Mouse (Mus musculus) brain, adult 2 months (tissue): ENCODE measurements at regions not wholly inside any gene's neighbourhood (a gene's known extent, or its start where the extent isn't known, plus 50 kb on each side); places are given as distances from the start of the nearest gene placed in this dataset.
A peak's percentile ranks its signal among the peaks of the same experiment; 100 is the strongest.

Experiments used
- DNase-seq: peaks from one replicate; pipeline ENCODE4 v3.0.0; 2011; ENCODE audit warnings: low read depth, low spot score

DNA sequence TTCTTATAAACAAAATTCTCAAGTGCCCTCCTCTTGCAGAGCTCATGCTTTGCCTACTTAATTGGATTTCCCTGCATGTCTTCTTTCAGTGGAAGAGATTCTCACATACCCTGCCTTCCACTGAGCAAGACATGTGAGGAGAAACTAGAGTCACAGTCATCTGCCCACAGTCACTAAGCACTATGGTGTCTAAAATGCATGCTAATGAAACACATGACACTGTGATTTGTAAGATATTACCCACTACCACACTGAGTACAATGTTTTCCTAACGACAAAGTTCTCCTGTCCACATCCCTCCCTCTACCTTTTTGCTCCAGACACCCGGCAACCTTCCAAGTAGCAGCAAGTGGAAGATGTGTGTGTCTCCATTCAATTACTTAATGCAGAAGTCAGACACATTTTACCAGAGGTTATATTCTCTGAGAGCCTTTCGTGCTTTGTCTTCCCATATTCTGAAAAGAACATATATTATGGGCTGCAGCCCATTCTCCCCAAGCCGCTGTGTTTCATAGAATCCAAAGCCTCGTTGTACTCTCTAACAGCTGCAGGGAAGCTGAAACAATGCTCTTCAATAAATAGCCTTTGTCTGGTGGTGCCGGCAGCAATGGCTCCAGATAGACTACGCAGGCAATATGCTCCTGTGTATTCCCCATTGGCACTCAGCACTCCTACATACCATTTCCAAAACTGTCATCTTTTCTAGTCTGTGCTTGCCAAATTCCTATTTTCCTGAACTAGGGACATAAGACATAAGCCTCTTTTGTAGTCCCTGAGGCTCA is 670.7 kb downstream of the Poteg start:
- DNase-seq: peak; percentile 79

GRCm38 (mm10) chr8:28125021-28125420 is 677.6 kb downstream of the Poteg start:
- no peak for DNase-seq

DNA sequence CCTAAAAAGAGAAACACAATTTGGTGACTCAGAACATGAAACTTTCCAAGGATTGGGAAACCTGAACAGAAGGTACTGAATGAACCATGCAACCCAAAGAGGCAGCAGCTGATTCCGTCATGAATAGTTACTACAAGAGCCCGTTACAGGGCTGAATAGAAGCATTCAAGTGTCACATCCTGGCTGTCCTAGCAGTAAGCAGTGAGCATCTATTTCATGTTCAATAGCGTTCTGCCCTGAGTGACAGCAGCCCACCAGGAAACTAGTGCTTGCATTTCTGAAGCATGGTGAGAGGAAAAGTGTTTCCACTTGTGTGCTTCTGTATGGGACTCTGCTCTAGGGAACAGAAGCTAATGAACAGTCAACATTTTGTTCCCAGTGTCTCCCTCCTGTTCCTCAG is 694.4 kb downstream of the Poteg start:
- DNase-seq: no peak

- DNase-seq: peak; percentile 89
These were observed 701.4 kb downstream of the Poteg start for GRCm38 (mm10) chr8:28148599-28149452.

- peak; percentile 42 for DNase-seq
These were observed 701.9 kb downstream of the Poteg start for GRCm38 (mm10) chr8:28149453-28149767.

DNA sequence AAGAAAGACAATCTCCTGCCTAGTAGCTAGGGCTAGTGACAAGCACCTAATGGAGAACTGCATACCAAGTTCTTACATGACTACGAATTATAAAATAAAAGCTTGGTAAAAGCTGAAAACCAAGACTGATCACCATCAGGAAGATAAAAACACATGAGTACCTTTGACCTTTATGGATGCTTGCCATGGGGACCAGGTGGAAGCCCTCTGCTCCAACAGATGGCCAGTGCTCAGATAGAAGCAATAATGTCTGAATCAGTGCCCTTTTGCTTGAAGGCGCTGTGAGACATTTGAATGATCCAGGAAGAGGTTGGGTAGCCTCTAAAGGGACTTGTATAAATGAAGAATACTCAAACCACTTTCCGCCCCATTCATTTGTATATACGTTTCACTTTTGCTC is 713.2 kb downstream of the Poteg start:
- no peak for DNase-seq

GRCm38 (mm10) chr8:28168036-28168435 is 720.6 kb downstream of the Poteg start:
- no peak for DNase-seq

DNA sequence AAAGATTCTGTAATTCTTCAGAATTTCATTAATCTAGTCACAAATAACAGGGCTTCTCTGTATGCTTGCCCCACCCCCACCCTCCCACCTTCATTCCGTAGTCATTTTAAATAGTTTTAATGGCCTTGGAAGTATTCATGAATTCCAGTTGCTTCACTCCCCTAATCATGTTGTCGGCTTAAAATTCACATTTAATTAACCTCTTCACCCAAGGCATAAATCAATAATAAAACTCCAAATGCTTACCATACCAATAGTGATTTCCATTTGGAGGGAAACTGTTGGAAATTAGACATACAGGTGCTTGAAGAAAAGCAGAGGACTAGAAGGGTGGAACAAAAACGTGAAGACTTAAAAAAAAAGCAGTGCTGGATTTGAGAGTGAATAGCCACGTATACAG is 724.0 kb downstream of the Poteg start:
- DNase-seq: no peak

- no peak for DNase-seq
These were observed 748.5 kb downstream of the Poteg start for GRCm38 (mm10) chr8:28195943-28196342.

GRCm38 (mm10) chr8:28235562-28235961 is 788.1 kb downstream of the Poteg start:
- DNase-seq: no peak

GRCm38 (mm10) chr8:28239411-28239810 is 791.9 kb downstream of the Poteg start:
- no peak for DNase-seq

DNA sequence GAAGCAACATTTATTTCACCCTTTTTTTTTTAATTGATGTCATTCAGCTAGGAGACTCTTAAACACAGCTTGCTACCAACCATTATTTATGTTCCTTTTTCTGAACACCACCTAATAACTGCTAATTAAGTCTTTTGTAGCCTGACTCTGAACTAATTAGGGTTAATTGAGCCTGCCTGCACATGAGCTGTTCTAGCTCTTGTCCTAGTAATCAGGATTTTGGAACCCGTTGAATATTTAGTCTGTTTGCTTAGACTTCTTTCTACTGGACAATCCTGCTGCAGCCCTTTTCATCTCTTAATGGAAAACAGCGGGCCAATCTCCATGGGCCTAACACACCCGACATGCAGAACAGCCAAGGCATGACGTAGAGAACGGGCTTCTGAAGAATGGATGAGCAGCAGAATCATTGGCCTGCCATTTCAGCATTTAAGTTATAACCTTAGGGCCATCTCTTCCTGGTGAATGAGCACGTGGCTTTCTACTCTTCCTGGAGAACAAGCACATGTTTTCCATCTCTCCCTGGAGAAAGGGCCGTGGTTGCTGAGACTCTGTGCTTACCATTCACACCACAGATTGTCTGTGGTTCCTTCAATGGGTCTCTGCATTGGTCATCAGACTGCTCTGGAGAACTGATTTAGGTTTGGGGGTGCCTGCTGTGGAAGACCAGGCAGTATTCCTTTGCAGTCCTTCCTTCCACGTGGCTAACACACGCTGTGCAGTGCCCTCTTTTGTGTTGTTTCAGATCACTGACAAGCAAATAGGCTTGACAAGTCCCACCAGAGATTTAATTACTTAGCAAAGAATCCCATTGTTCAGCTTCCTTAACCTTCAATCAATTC is 805.1 kb downstream of the Poteg start:
- peak; percentile 13 for DNase-seq

DNA sequence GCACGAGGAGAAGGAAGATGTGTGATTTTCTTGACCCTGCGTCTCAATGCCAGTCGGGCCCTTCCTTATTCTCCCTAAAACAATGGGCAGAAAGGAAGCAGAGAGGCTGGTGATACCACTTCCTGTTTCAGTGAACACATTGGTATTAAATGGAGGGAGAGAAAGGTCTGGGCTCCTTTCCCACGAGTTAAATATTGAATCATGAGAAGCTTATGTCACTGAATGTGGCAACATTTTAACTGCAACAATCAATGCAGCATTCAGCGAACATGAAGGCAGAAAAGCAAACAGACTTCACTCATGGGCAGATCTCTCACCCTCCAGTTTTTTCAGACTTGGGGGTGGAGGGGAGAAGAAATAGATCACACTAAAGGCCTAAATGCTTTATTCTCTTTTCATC is 819.8 kb downstream of the Poteg start:
- no peak for DNase-seq

DNA sequence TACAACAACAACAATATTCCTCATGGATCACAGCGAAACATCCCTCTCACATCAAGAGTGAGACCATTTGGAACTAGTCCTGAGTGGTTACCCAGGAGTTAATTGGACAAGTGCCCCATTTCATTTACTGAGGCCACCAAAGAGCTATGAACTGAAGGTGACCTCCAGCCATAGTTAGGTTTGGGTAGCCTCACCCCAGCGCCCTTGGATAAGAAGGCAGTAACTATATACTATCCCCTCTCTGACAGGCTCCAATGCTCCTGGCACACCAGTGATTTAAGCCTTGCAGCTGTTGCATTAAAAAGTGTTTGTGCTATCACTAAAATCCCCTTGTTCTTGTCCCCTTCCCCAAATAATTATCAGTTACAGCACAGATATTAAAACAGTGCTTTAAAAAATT is 836.8 kb downstream of the Poteg start:
- no peak for DNase-seq

DNA sequence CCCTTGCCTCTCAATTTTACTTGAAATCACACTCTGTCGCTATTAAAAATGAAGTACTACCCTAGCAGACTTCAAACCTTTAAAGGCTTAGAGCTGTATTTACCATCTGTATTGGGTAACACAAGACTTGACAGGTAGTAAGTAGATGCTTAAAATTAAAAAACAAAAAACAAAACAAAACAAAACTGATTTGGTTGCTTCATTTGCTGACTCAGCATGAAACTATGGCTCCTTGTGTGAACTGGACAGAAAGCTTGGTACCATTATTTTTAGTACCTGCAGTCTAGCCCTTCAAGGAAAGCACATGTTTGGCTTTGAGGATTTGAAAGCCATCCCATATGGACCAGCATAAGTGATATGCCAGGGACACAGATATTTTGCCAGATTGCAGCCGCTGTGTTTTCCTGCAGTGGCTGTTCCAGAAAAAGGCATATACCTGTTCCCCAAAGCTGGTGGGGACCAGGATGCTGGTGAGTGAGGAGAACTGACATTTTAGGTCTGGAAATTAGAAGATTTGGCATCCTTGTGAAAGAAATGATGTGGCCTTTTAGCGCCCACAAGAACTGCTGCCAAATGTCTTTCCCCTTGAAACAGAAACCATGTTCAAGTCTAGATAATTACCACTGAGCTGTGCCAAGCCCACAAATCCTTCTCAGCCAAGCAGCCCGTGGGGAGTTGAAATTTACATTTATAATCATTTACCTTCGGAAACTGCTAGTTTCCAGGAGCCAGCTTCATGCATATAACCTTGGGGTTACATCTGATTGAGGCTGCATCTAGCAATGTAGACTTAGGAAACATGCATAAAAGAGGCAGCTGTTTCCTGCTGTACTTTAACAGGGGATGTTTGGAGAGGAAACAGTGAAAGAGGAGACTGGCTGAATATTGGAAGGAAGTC is 851.7 kb downstream of the Poteg start:
- peak; percentile 52 for DNase-seq

DNA sequence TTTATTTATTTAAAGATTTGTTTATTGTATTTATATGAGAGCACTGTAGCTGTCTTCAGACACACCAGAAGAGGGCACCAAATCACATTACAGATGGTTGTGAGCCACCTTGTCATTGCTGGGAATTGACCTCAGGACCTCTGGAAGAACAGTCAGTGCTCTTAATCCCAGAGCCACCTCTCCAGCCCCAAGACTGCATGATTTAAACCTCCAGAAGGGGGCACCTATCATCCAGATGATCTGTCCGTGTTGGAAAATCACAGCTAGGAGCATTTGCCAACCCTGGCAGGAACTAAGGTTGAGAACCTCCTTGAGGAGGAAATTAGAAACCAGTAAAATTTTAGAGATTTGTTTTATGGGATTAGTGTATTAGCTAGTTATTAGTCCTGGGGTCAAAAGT is 869.6 kb downstream of the Poteg start:
- no peak for DNase-seq

DNA sequence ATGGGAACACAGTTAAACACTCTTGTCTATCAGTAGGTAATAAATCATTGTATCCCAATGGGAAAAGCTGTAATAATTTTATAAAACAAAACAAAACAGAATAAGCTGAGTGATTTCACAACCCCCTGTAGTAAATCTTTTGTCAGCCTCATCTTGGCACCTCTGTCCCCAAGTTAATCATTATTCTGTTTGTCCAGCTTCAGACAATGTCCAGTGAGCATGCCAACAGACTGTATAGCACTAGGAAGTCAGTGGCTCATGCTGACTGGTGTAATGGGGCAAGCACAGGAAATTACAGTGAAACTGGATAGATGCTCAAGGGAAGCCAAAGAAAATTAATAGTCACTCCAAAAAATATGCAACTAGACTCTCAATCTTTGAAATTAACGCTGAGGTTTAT is 885.9 kb downstream of the Poteg start:
- DNase-seq: no peak

DNA sequence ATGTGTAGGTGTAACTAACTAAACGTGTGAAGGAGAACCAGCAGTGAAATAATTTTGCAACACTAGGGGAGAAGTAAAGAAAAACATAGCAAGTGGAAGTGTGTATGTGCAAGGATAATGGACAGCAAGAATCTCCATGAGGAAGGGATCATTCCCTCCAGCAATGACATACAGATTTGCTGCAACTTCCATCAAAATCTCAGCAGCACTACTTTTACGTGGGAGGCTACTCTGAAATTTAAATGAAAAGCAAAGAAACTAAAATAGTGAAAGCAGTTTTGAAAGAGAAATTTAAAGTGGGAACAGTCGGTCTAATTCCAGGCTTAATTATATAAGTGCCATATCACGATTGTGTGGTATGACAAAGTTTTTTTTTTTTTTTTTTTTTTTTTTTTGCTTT is 890.0 kb downstream of the Poteg start:
- peak; percentile 43 for DNase-seq

DNA sequence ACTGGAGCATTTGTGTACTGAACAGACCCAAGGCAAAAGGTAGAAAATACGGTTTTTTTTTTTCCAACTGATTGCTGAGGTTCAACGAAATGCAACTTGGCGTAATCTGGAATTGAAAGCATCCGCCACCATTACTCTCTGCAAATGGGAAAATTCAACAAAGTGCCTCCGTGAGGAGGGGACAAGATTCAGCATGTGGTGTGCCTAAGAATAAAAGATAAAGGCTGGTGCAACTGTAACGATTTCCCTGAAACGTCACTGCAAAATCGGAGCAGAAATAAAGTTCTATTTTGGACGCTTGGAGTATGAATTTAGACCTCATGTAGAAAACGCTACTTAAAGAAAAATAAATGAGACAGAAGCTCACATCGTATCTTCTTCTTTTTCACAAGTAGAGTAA is 893.8 kb downstream of the Poteg start:
- DNase-seq: peak; percentile 43

- peak; percentile 22 for DNase-seq
These were observed 919.0 kb downstream of the Poteg start for GRCm38 (mm10) chr8:28366470-28366869.

GRCm38 (mm10) chr8:28367361-28367760 is 919.9 kb downstream of the Poteg start:
- no peak for DNase-seq
